Mouse (Mus musculus): ENCODE data around the gene Ppm1n. TPM values are rescaled to one million over a fixed set of nuclear protein-coding genes. Genes with fewer than 3 reads are reported as not detected.

Ppm1n gene
- polyA plus RNA-seq, 1 experiment from 2014 or later = 0.18 TPM

- H3K27me3 ChIP-seq (ENCODE audit: control insufficient read depth, insufficient read depth, low read length) = peaks cover 56% of the 10 kb centered on the region
- no peaks in the 10 kb centered on the region for H3K36me3 ChIP-seq (ENCODE audit: control insufficient read depth, insufficient read depth, low read length)
- H3K4me1 ChIP-seq (ENCODE audit: control insufficient read depth, insufficient read depth, low read length) = peaks cover 19% of the 10 kb centered on the region
- H3K9me3 ChIP-seq (ENCODE audit: control insufficient read depth, low read length) = no peaks in the 10 kb centered on the region
- H3K4me3 ChIP-seq (ENCODE audit: low read depth, low read length) = no peak overlapping the region
- peak overlapping the region; percentile 33 for H3K4me2 ChIP-seq
- ATAC-seq (ENCODE audit: low FRiP score) (peak; percentile 27), DNase-seq (ENCODE audit: low spot score, missing footprints) (peak; percentile 99)
- no peak overlapping the region for H3K27ac ChIP-seq (ENCODE audit: low read depth, low read length)
- WGBS = under 1% methylated on average over 16 of the region's 16 CpGs
- H3K9ac ChIP-seq (ENCODE audit: low read length) = 0 out of 2 replicates have a peak overlapping the region, but pooled peaks have one; percentile 22
These were observed 23.9 kb upstream of the Ppm1n start for GRCm38 (mm10) chr7:19303770-19304169.

- H3K36me3 ChIP-seq (ENCODE audit: control insufficient read depth, insufficient read depth, low read length) = no peaks in the 10 kb centered on the region
- no peak overlapping the region for H3K4me2 ChIP-seq
- H3K27ac ChIP-seq (ENCODE audit: low read depth, low read length) = no peak overlapping the region
- H3K9me3 ChIP-seq (ENCODE audit: control insufficient read depth, low read length) = no peaks in the 10 kb centered on the region
- H3K27me3 ChIP-seq (ENCODE audit: control insufficient read depth, insufficient read depth, low read length) = peaks cover 56% of the 10 kb centered on the region
- DNase-seq (ENCODE audit: low spot score, missing footprints) (no peak), ATAC-seq (ENCODE audit: low FRiP score) (no peak)
- H3K4me3 ChIP-seq (ENCODE audit: low read depth, low read length) = no peak overlapping the region
- H3K9ac ChIP-seq (ENCODE audit: low read length) = no peak overlapping the region
- peaks cover 16% of the 10 kb centered on the region for H3K4me1 ChIP-seq (ENCODE audit: control insufficient read depth, insufficient read depth, low read length)
- 77% methylated on average over 12 of the region's 12 CpGs for WGBS
These were observed 23.1 kb upstream of the Ppm1n start for GRCm38 (mm10) chr7:19303046-19303305.

DNA sequence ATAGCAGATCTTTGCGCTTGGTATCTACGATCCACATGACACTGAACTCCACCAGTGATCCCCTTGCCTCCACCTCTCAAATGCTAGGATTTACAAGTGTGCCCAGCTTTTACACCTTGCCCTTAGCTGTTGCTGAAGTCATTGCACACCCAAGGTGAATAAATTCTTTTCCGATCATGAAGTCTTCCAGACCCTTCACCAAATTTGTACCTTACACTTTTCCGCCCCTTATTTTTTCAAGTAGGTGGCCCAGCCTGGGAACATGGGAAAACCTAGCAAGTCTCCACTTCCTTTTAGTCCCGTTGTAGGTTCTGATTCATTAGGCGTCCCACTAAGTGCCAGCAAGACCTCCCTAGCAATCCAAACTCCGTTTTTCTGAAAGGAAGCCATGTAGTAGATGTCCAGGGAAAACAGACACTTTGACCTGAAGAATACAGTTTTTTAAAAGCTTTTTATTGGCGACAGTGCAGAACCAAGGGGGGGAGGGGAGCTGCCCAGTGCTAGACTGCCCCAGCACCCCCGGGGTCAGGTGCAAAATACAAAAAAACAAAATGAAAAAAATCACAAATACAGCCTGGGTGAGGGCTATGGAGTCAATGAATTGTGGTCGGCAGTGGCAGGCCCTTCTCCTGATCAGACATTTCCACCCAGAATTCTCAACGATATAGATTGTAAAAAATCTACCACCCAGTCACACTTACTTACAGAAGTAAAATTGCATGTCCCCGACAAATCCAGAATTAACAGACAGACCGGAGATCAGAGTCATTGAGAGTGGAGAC is 22.6 kb upstream of the Ppm1n start:
- 52% methylated on average over 13 of the region's 13 CpGs for WGBS
- H3K4me2 ChIP-seq = no peak overlapping the region
- H3K27ac ChIP-seq (ENCODE audit: low read depth, low read length) = no peak overlapping the region
- no peak overlapping the region for H3K9ac ChIP-seq (ENCODE audit: low read length)
- H3K36me3 ChIP-seq (ENCODE audit: control insufficient read depth, insufficient read depth, low read length) = no peaks in the 10 kb centered on the region
- H3K4me1 ChIP-seq (ENCODE audit: control insufficient read depth, insufficient read depth, low read length) = peaks cover 12% of the 10 kb centered on the region
- peaks cover 56% of the 10 kb centered on the region for H3K27me3 ChIP-seq (ENCODE audit: control insufficient read depth, insufficient read depth, low read length)
- DNase-seq (ENCODE audit: low spot score, missing footprints) = no peak
- ATAC-seq (ENCODE audit: low FRiP score) = no peak
- H3K9me3 ChIP-seq (ENCODE audit: control insufficient read depth, low read length) = no peaks in the 10 kb centered on the region
- H3K4me3 ChIP-seq (ENCODE audit: low read depth, low read length) = no peak overlapping the region; the same call in 1 of the 2 replicates

GRCm38 (mm10) chr7:19301461-19302263 is 21.8 kb upstream of the Ppm1n start:
- DNase-seq (ENCODE audit: low spot score, missing footprints) = peak; percentile 89
- H3K9me3 ChIP-seq (ENCODE audit: control insufficient read depth, low read length) = no peaks in the 10 kb centered on the region
- WGBS = 8% methylated on average over 16 of the region's 16 CpGs
- no peak for ATAC-seq (ENCODE audit: low FRiP score)
- no peak overlapping the region for H3K27ac ChIP-seq (ENCODE audit: low read depth, low read length)
- no peaks in the 10 kb centered on the region for H3K36me3 ChIP-seq (ENCODE audit: control insufficient read depth, insufficient read depth, low read length)
- peaks cover 12% of the 10 kb centered on the region for H3K4me1 ChIP-seq (ENCODE audit: control insufficient read depth, insufficient read depth, low read length)
- H3K4me2 ChIP-seq = peak overlapping the region; percentile 34
- H3K27me3 ChIP-seq (ENCODE audit: control insufficient read depth, insufficient read depth, low read length) = peaks cover 49% of the 10 kb centered on the region
- peak overlapping the region; percentile 15 for H3K4me3 ChIP-seq (ENCODE audit: low read depth, low read length)
- peak overlapping the region; percentile 34; the same call in 1 of the 2 replicates for H3K9ac ChIP-seq (ENCODE audit: low read length)

DNA sequence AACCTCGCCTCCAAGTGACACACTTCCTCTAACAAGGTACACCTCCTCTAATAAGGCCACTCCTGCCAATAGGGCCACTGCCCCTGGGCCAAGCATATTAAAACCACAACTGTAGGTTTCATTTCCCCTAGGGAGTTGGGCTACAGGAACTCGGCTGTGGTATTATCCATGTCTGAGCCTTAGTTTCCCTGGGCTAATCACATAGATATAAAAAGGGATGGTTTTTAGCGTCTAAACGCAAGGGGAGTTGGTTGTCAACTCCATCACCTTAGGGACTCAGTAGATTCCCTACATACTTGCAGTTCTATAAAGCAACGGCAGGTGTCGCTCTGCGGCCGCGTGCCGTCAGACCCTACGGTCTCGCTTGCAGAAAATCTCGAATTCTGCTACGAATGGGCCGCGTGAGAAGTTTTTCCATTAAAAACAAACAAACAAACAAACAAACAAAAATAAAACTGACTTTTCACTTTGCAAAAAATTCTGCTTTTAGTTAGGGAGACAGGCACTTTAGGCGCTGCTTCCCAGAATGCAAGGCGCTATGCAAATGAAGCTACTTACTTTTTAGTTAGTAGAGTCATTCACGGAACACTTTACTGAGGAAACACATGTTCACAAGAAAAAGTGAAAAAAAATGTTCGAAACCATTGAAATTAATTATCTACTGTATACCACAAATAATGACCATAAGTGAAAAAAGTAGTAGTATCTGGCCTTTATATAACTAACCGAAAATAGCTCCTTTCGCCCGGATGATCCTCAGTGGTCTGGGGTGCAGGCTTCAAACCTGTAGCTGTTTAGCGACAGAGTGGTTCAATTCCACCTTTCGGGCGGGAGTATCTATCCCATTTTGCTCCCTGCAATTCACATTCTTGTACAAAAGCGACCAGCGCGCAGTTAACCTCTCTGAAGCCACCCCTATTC is 20.9 kb upstream of the Ppm1n start:
- Histone ChIP-seq H3K4me2 (peak overlapping the region; percentile 34), H3K36me3 (ENCODE audit: control insufficient read depth, insufficient read depth, low read length) (no peaks in the 10 kb centered on the region; the same call in 1 of the 2 replicates), H3K9ac (ENCODE audit: low read length) (0 out of 2 replicates have a peak overlapping the region, but pooled peaks have one; percentile 0), H3K4me3 (ENCODE audit: low read depth, low read length) (peak overlapping the region; percentile 32), H3K27ac (ENCODE audit: low read depth, low read length) (no peak overlapping the region), H3K9me3 (ENCODE audit: control insufficient read depth, low read length) (no peaks in the 10 kb centered on the region), H3K4me1 (ENCODE audit: control insufficient read depth, insufficient read depth, low read length) (peaks cover 12% of the 10 kb centered on the region), H3K27me3 (ENCODE audit: control insufficient read depth, insufficient read depth, low read length) (peaks cover 40% of the 10 kb centered on the region)
- WGBS = under 1% methylated on average over 29 of the region's 29 CpGs
- peak; percentile 98 for DNase-seq (ENCODE audit: low spot score, missing footprints)
- ATAC-seq (ENCODE audit: low FRiP score) = peak; percentile 79

GRCm38 (mm10) chr7:19299194-19299593 is 19.3 kb upstream of the Ppm1n start:
- H3K36me3 ChIP-seq (ENCODE audit: control insufficient read depth, insufficient read depth, low read length) = no peaks in the 10 kb centered on the region; the same call in 1 of the 2 replicates
- peaks cover 24% of the 10 kb centered on the region for H3K27me3 ChIP-seq (ENCODE audit: control insufficient read depth, insufficient read depth, low read length)
- no peak overlapping the region for H3K4me3 ChIP-seq (ENCODE audit: low read depth, low read length)
- no peak overlapping the region for H3K4me2 ChIP-seq
- H3K9me3 ChIP-seq (ENCODE audit: control insufficient read depth, low read length) = no peaks in the 10 kb centered on the region
- ATAC-seq (ENCODE audit: low FRiP score) (no peak), DNase-seq (ENCODE audit: low spot score, missing footprints) (peak; percentile 90)
- no peak overlapping the region for H3K27ac ChIP-seq (ENCODE audit: low read depth, low read length)
- WGBS = 23% methylated on average over 3 of the region's 3 CpGs
- H3K4me1 ChIP-seq (ENCODE audit: control insufficient read depth, insufficient read depth, low read length) = peaks cover 5% of the 10 kb centered on the region
- no peak overlapping the region for H3K9ac ChIP-seq (ENCODE audit: low read length)

DNA sequence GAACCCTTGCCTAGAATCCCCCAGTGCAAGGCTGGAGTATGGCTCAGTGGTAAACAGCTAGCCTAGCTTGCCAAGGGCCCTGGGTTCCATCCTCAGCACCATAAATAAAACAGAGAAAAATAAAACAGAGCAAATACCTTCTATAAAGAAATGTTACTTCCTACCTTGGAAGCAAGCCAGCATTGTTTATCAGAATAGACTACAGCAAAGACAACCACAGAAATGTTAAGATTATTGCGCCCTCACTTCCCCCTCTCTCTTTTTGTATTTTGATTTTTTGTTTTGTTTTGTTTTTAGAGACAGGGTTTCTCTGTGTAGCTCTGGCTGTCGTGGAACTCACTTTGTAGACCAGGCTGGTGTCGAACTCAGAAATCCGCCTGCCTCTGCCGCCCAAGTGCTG is 17.9 kb upstream of the Ppm1n start:
- H3K4me1 ChIP-seq (ENCODE audit: control insufficient read depth, insufficient read depth, low read length) = peaks cover 5% of the 10 kb centered on the region
- no peaks in the 10 kb centered on the region; the same call in 1 of the 2 replicates for H3K36me3 ChIP-seq (ENCODE audit: control insufficient read depth, insufficient read depth, low read length)
- ATAC-seq (ENCODE audit: low FRiP score) = no peak
- WGBS = 94% methylated on average over 5 of the region's 5 CpGs
- H3K4me2 ChIP-seq = no peak overlapping the region
- H3K4me3 ChIP-seq (ENCODE audit: low read depth, low read length) = no peak overlapping the region
- no peak for DNase-seq (ENCODE audit: low spot score, missing footprints)
- H3K27me3 ChIP-seq (ENCODE audit: control insufficient read depth, insufficient read depth, low read length) = peaks cover 13% of the 10 kb centered on the region; the same call in 1 of the 2 replicates
- H3K27ac ChIP-seq (ENCODE audit: low read depth, low read length) = no peak overlapping the region
- no peak overlapping the region for H3K9ac ChIP-seq (ENCODE audit: low read length)
- H3K9me3 ChIP-seq (ENCODE audit: control insufficient read depth, low read length) = no peaks in the 10 kb centered on the region

DNA sequence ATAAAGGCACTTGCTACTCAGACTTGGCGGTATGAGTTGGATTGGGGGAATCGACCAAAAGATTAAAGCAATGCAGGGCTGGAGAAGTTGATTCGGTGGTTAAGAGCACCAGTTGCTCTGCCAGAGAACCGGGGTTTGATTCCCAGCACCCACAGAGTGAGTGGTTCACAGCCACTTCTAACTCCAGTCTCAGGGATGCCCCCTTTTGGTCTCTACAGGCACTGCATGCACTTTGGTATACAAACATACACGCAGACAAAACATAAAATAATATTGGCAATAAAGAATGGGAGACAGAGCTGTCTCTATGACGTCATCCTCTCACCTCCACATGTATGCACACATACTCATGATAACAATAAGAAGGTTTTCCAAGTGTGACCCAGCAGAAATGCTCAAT is 17.2 kb upstream of the Ppm1n start:
- Histone ChIP-seq H3K4me1 (ENCODE audit: control insufficient read depth, insufficient read depth, low read length) (peaks cover 4% of the 10 kb centered on the region), H3K4me3 (ENCODE audit: low read depth, low read length) (no peak overlapping the region), H3K27ac (ENCODE audit: low read depth, low read length) (no peak overlapping the region), H3K36me3 (ENCODE audit: control insufficient read depth, insufficient read depth, low read length) (no peaks in the 10 kb centered on the region; the same call in 1 of the 2 replicates), H3K9ac (ENCODE audit: low read length) (no peak overlapping the region), H3K4me2 (no peak overlapping the region), H3K9me3 (ENCODE audit: control insufficient read depth, low read length) (no peaks in the 10 kb centered on the region), H3K27me3 (ENCODE audit: control insufficient read depth, insufficient read depth, low read length) (peaks cover 6% of the 10 kb centered on the region; the same call in 1 of the 2 replicates)
- ATAC-seq (ENCODE audit: low FRiP score) (no peak), DNase-seq (ENCODE audit: low spot score, missing footprints) (peak; percentile 81)
- 87% methylated on average over 6 of the region's 6 CpGs for WGBS

Data from midbrain, embryonic 11.5 days (tissue).